Mouse (Mus musculus) limb, embryonic 14.5 days (tissue): Measurements from ENCODE around the gene Pou2f3. TPM values are rescaled to one million over a fixed set of nuclear protein-coding genes. Genes with fewer than 3 reads are reported as not detected.

Experiments
- ATAC-seq: fragments of 200-750 bp; cut with Nextera tagmentation; 2 replicates; pipeline ENCODE4 v1.8.0; 2017; ENCODE audit warnings: low read depth, moderate number of reproducible peaks, moderate TSS enrichment; ENCODE audit not compliant: low FRiP score
- DNase-seq: peaks from one replicate; pipeline ENCODE4 v3.0.0-alpha.2; 2015; ENCODE audit warnings: low spot score
- H3K27ac ChIP-seq: fragments of 300-500 bp; sonication (generic); replicated peaks from 2 replicates; pipeline ENCODE4 v1.5.1; 2014; ENCODE audit warnings: low read depth, mild to moderate bottlenecking, low read length, moderate library complexity, mixed read lengths
- H3K27me3 ChIP-seq: fragments of 300-500 bp; sonication (generic); 2 replicates; pipeline ENCODE4 v1.6.1; 2014; ENCODE audit warnings: low read length, mixed read lengths; ENCODE audit not compliant: control insufficient read depth, insufficient read depth
- H3K36me3 ChIP-seq: fragments of 300-500 bp; sonication (generic); 2 replicates; pipeline ENCODE4 v1.6.1; 2014; ENCODE audit warnings: mild to moderate bottlenecking, low read length, moderate library complexity, mixed read lengths; ENCODE audit not compliant: control insufficient read depth, insufficient read depth
- H3K4me1 ChIP-seq: fragments of 300-500 bp; sonication (generic); 2 replicates; pipeline ENCODE4 v1.6.1; 2014; ENCODE audit warnings: antibody characterized with exemption, low read length, mixed read lengths; ENCODE audit not compliant: control insufficient read depth, insufficient read depth
- H3K4me2 ChIP-seq: fragments of 300-500 bp; sonication (generic); replicated peaks from 2 replicates; pipeline ENCODE4 v1.6.1; 2014; ENCODE audit warnings: low read depth, mild to moderate bottlenecking, low read length, moderate library complexity; ENCODE audit not compliant: severe bottlenecking
- H3K4me3 ChIP-seq: fragments of 300-500 bp; sonication (generic); replicated peaks from 2 replicates; pipeline ENCODE4 v1.5.1; 2014; ENCODE audit warnings: low read length
- H3K9ac ChIP-seq: fragments of 300-500 bp; sonication (generic); 2 replicates; pipeline ENCODE4 v1.6.1; 2014; ENCODE audit warnings: mild to moderate bottlenecking, low read depth, low read length, moderate library complexity; ENCODE audit not compliant: severe bottlenecking
- H3K9me3 ChIP-seq: fragments of 300-500 bp; sonication (generic); 2 replicates; pipeline ENCODE4 v1.6.1; 2016; ENCODE audit warnings: low read length; ENCODE audit not compliant: control insufficient read depth
- POLR2A ChIP-seq: fragments of 200-500 bp; IDR thresholded peaks from 2 replicates; pipeline ENCODE4 v1.8.0; 2012; ENCODE audit warnings: inconsistent platforms, mild to moderate bottlenecking, moderate library complexity, borderline replicate concordance; ENCODE audit not compliant: insufficient read depth, insufficient read length; ENCODE audit errors: extremely low read depth
- WGBS: fragments of 180-500 bp; shearing (Covaris S2); extraction: QIAGEN DNeasy Blood & Tissue Kit; methylation state at CpG from one replicate; pipeline ENCODE4 v1.1.7; 2014; 5-methylcytosine and 5-hydroxymethylcytosine counted together
- polyA plus RNA-seq, 2 experiments: library from polyadenylated mRNA; depleted of rRNA in 1 of 2; stranded (reverse) in 1 of 2; unstranded in 1 of 2; fragments of >200 nt; fragmentation: Nextera tagmentation in 1 of 2; extraction: Ambion mirVana in 1 of 2; gene quantifications; 2 replicates each; pipeline versions ENCODE4 v1.2.1 to v1.2.3; 2012 to 2014

The Pou2f3 gene
- polyA plus RNA-seq, 2 experiments: 6.9 to 7.9 TPM

DNA sequence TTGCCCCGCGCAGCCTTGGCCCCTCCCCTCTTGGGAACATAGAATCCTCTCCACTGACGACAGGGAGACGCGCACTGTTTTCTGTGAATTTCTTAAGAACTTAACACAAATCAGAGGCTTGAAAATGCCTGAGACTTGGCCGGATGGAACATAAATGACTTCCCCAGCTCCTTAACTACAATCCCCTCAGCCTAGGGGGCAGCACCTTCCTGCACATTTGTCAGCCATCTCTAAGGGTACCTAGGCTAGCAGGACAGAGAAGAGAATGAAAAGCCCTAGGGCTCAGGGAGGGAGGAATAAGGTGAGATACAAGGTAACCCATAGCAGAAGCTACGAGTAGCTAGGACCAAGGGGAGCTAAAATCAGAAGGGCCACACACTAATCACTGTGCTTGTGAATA lies 32.0 kb downstream of the Pou2f3 start:
- WGBS: 56% methylated on average over 7 of the region's 7 CpGs
- no peak overlapping the region for H3K4me2 ChIP-seq
- no peak overlapping the region for H3K27ac ChIP-seq

DNA sequence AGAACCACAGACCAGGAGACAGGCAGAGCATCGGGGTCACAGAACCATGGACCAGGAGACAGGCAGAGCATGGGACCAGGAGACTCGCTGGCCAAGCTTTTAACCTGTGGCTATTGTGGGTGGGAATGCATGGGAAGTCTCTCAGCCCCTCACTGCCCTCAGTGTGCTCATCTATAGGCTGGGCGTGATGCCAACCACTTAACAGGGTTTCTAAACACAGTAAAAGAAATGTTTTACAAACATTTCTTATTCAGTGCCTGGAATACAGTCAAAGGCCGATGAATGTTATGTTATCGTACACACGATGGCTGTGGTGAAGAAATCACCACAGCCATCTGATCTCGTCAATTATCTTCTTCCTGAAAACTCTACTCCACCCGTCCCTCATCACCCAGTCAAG lies 43.1 kb downstream of the Pou2f3 start:
- TF ChIP-seq POLR2A: no peak
- Histone ChIP-seq H3K27ac (no peak overlapping the region), H3K36me3 (no peaks in the 10 kb centered on the region), H3K27me3 (no peaks in the 10 kb centered on the region), H3K9me3 (no peaks in the 10 kb centered on the region), H3K4me1 (no peaks in the 10 kb centered on the region), H3K4me2 (no peak overlapping the region), H3K4me3 (no peak overlapping the region), H3K9ac (no peak overlapping the region)
- no peak for ATAC-seq
- WGBS: 81% methylated on average over 8 of the region's 8 CpGs
- no peak for DNase-seq

More for the DNA sequence above, 32.0 kb downstream of the Pou2f3 start:
- no peak for TF ChIP-seq POLR2A
- DNase-seq: no peak
- no peak for ATAC-seq
- no peak overlapping the region for H3K9ac ChIP-seq
- H3K4me1 ChIP-seq: no peaks in the 10 kb centered on the region
- no peaks in the 10 kb centered on the region for H3K9me3 ChIP-seq
- H3K4me3 ChIP-seq: no peak overlapping the region
- no peaks in the 10 kb centered on the region for H3K27me3 ChIP-seq
- H3K36me3 ChIP-seq: no peaks in the 10 kb centered on the region

DNA sequence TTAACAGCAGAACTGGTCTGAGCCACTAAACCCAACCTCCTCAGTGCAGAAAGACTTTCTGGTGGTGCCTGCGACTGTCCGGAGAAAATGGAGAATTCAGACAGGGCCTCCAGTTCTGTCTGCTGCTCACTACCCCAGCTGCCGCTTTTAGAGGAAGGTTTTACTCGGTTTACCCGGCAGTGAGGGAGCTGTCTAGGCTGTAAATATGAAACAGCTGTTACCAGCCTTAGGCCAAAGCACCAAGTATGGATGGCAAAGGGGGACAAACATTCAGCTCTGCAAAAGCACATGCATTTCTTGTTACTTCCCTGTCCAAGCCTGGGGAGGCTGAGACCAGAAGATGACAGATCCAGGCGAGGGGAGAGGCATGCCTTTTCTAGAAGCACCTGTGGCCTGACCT lies 43.8 kb downstream of the Pou2f3 start:
- WGBS: 32% methylated on average over 6 of the region's 6 CpGs
- no peaks in the 10 kb centered on the region for H3K36me3 ChIP-seq
- no peak overlapping the region for H3K4me2 ChIP-seq
- H3K9me3 ChIP-seq: no peaks in the 10 kb centered on the region
- H3K27me3 ChIP-seq: no peaks in the 10 kb centered on the region
- H3K4me1 ChIP-seq: no peaks in the 10 kb centered on the region
- no peak for DNase-seq
- no peak overlapping the region for H3K27ac ChIP-seq
- ATAC-seq: no peak
- H3K4me3 ChIP-seq: no peak overlapping the region
- TF ChIP-seq POLR2A: no peak
- 0 out of 2 replicates have a peak overlapping the region, but pooled peaks have one; percentile 14 for H3K9ac ChIP-seq

GRCm38 (mm10) chr9:43155960-43156359 lies 54.2 kb downstream of the Pou2f3 start:
- no peak for DNase-seq
- 77% methylated on average over 6 of the region's 6 CpGs for WGBS
- Histone ChIP-seq H3K4me2 (no peak overlapping the region), H3K9ac (no peak overlapping the region), H3K36me3 (no peaks in the 10 kb centered on the region), H3K4me3 (no peak overlapping the region), H3K4me1 (no peaks in the 10 kb centered on the region), H3K27ac (no peak overlapping the region), H3K9me3 (no peaks in the 10 kb centered on the region), H3K27me3 (no peaks in the 10 kb centered on the region)
- ATAC-seq: no peak
- no peak for TF ChIP-seq POLR2A

DNA sequence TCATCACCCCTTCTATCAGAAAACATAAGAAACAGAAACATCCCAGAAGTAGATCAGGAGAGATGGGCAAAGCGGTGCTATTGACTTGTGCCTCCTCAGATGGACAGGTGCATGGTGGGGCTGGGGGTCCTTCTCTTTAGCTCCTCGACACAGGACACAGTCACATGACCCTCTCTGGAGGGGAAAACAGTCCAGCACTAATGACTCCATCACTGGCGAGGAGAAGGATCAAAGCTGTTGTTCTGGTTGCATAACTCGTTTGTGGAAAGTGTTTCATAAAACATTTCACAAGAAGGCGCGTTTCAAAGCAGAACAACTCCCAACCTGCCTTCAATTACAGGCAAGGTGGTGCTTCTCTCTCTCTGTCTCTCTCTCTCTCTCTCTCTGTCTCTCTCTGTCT lies 58.4 kb downstream of the Pou2f3 start:
- Histone ChIP-seq H3K9ac (no peak overlapping the region), H3K4me2 (no peak overlapping the region), H3K36me3 (no peaks in the 10 kb centered on the region), H3K4me3 (no peak overlapping the region), H3K27me3 (no peaks in the 10 kb centered on the region), H3K27ac (no peak overlapping the region), H3K9me3 (no peaks in the 10 kb centered on the region), H3K4me1 (no peaks in the 10 kb centered on the region)
- DNase-seq (no peak), ATAC-seq (no peak)
- WGBS: 36% methylated on average over 6 of the region's 6 CpGs
- no peak for TF ChIP-seq POLR2A

DNA sequence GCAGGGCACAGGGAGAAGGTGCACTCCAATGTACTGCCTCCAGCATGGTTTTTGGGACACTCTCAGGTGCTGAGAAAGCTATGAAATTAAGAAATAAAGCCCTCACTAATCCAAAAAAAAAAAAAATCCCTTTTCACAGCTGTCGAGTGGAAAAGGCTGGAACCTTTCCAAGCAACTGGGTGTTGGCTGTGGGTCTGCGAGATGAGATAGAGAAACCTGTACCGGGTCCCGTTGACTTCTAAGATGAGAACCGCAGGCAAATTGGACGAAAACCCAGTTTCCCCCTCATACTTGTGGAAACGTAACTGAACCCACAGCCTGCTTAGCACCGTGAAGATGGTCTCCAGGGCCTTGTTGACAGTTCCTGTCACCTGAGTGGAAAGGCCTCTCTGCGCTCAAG lies 59.2 kb downstream of the Pou2f3 start:
- H3K4me3 ChIP-seq: no peak overlapping the region
- H3K9me3 ChIP-seq: no peaks in the 10 kb centered on the region
- ATAC-seq: no peak
- DNase-seq: peak; percentile 60
- H3K9ac ChIP-seq: no peak overlapping the region
- H3K4me2 ChIP-seq: no peak overlapping the region
- H3K27ac ChIP-seq: no peak overlapping the region
- H3K36me3 ChIP-seq: no peaks in the 10 kb centered on the region
- WGBS: 57% methylated on average over 9 of the region's 9 CpGs
- H3K4me1 ChIP-seq: no peaks in the 10 kb centered on the region
- H3K27me3 ChIP-seq: no peaks in the 10 kb centered on the region
- TF ChIP-seq POLR2A: no peak
